Mouse (Mus musculus): ENCODE data around the gene Ppargc1a. TPM values are rescaled to one million over a fixed set of nuclear protein-coding genes. Genes with fewer than 3 reads are reported as not detected.

Ppargc1a gene
- polyA plus RNA-seq, 1 experiment from 2014 or later = 9.1 TPM

DNA sequence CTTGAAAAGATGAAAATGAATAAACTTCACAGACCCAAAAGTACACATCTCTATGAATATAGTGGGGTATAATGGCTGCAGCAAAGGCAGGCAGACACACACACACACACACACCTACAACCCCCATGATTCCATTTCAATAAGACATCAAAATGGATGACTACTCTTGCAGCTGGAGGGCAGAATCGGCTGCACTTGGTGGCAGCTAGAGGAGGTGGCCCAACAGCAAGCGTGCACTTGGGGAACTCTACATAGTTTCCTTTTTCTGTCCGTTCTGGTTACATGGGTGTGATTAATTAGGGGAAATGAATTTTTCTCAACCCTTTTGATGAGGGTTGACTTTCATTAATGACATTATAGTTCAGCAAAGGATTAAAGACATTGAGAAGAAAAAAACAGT is 4.0 kb downstream of the Ppargc1a start:
- WGBS = 79% methylated on average over 3 of the region's 3 CpGs
- H3K27ac ChIP-seq (ENCODE audit: low read length) = no peak overlapping the region
- H3K27me3 ChIP-seq (replicated peaks; ENCODE audit: control insufficient read depth, insufficient read depth, low read length) = no peaks in the 10 kb centered on the region
- H3K4me2 ChIP-seq (ENCODE audit: low read length) = no peak overlapping the region
- no peak overlapping the region for H3K4me3 ChIP-seq (replicated peaks; ENCODE audit: low read length)
- no peak overlapping the region for H3K9ac ChIP-seq (replicated peaks; ENCODE audit: low read depth, low read length)
- H3K9me3 ChIP-seq (ENCODE audit: control insufficient read depth, low read length) = no peaks in the 10 kb centered on the region
- H3K4me1 ChIP-seq (replicated peaks; ENCODE audit: control insufficient read depth, insufficient read depth, low read length) = peaks cover 2% of the 10 kb centered on the region; the same call in 1 of the 2 replicates
- ATAC-seq = no peak
- no peaks in the 10 kb centered on the region for H3K36me3 ChIP-seq (ENCODE audit: control insufficient read depth, insufficient read depth)

DNA sequence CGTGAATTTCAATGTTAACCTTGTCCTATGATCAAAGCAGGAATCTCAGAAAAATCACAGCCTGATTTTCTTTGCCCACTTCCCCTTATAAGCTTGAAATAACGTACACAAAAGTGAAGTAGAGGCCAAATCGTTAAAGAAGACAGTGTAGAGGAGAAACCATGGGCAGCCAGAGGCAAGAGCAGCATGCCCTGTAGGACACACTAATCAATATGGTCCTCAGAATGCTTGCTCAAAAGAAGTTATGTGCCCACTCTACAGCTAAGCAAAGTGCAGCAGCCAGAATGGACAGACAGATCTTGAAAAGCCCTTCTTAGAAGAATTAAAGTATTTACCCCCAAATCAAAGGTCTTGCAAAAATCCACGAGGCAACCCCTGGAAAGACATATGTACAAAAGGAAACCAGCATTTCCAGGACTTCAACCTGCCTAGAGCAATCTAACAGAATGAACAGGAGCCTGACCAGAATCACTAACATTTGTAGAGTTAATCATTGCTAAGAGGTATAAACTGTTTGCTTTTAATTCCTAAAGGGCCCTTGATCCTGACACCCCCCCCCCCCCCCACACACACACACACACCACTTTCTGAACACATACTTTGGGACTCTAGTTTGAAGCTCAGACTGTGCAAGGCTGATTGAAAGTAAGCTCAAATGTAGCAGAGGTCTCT is 9.8 kb downstream of the Ppargc1a start:
- H3K36me3 ChIP-seq (ENCODE audit: control insufficient read depth, insufficient read depth) = no peaks in the 10 kb centered on the region
- WGBS = 62% methylated on average over 4 of the region's 4 CpGs
- no peaks in the 10 kb centered on the region for H3K9me3 ChIP-seq (ENCODE audit: control insufficient read depth, low read length)

GRCm38 (mm10) chr5:51553671-51554070 is 13.9 kb downstream of the Ppargc1a start:
- Histone ChIP-seq H3K36me3 (ENCODE audit: control insufficient read depth, insufficient read depth) (no peaks in the 10 kb centered on the region), H3K9ac (replicated peaks; ENCODE audit: low read depth, low read length) (peak overlapping the region; percentile 10; the same call in 1 of the 2 replicates), H3K4me2 (ENCODE audit: low read length) (peak overlapping the region; percentile 68), H3K4me3 (replicated peaks; ENCODE audit: low read length) (peak overlapping the region; percentile 50), H3K9me3 (ENCODE audit: control insufficient read depth, low read length) (no peaks in the 10 kb centered on the region), H3K4me1 (replicated peaks; ENCODE audit: control insufficient read depth, insufficient read depth, low read length) (peaks cover 15% of the 10 kb centered on the region), H3K27ac (ENCODE audit: low read length) (no peak overlapping the region; the same call in 1 of the 2 replicates), H3K27me3 (replicated peaks; ENCODE audit: control insufficient read depth, insufficient read depth, low read length) (no peaks in the 10 kb centered on the region)
- WGBS = 0% methylated on average over 5 of the region's 5 CpGs
- peak; percentile 91 for ATAC-seq

More for the DNA sequence above, 9.8 kb downstream of the Ppargc1a start:
- H3K27ac ChIP-seq (ENCODE audit: low read length) = no peak overlapping the region
- H3K27me3 ChIP-seq (replicated peaks; ENCODE audit: control insufficient read depth, insufficient read depth, low read length) = no peaks in the 10 kb centered on the region
- H3K4me3 ChIP-seq (replicated peaks; ENCODE audit: low read length) = no peak overlapping the region
- H3K9ac ChIP-seq (replicated peaks; ENCODE audit: low read depth, low read length) = no peak overlapping the region
- H3K4me1 ChIP-seq (replicated peaks; ENCODE audit: control insufficient read depth, insufficient read depth, low read length) = peaks cover 15% of the 10 kb centered on the region
- H3K4me2 ChIP-seq (ENCODE audit: low read length) = no peak overlapping the region
- no peak for ATAC-seq

DNA sequence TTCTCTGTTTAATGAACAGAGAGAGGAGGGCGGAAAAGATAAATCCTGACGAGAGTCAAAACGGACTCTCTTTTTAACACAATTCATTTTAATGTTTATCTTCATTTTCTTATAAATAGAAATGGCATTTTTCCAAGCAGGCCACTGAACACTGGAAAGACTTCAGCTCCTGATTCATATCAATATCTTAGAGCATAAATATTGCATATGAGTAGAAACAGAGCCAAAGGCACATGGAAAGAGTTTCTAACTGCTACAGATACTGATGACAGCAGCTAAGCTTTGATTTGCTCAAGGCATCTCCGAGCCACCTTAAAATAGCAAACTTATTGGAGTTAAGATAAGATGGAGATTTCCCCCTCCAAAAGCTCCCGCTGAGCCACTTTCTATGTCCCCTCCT is 14.3 kb downstream of the Ppargc1a start:
- no peak overlapping the region; the same call in none of the 2 replicates for H3K27ac ChIP-seq (ENCODE audit: low read length)

GRCm38 (mm10) chr5:51552483-51553091 is 14.9 kb downstream of the Ppargc1a start:
- peak; percentile 51 for ATAC-seq
- peaks cover 19% of the 10 kb centered on the region for H3K4me1 ChIP-seq (replicated peaks; ENCODE audit: control insufficient read depth, insufficient read depth, low read length)
- H3K4me2 ChIP-seq (ENCODE audit: low read length) = peak overlapping the region; percentile 68
- no peaks in the 10 kb centered on the region for H3K27me3 ChIP-seq (replicated peaks; ENCODE audit: control insufficient read depth, insufficient read depth, low read length)
- H3K27ac ChIP-seq (ENCODE audit: low read length) = peak overlapping the region; percentile 64
- H3K4me3 ChIP-seq (replicated peaks; ENCODE audit: low read length) = peak overlapping the region; percentile 50
- H3K9ac ChIP-seq (replicated peaks; ENCODE audit: low read depth, low read length) = peak overlapping the region; percentile 0
- no peaks in the 10 kb centered on the region for H3K9me3 ChIP-seq (ENCODE audit: control insufficient read depth, low read length)
- no peaks in the 10 kb centered on the region for H3K36me3 ChIP-seq (ENCODE audit: control insufficient read depth, insufficient read depth)
- WGBS = under 1% methylated on average over 24 of the region's 24 CpGs

More for the DNA sequence above, 14.3 kb downstream of the Ppargc1a start:
- ATAC-seq = no peak; the same call in 1 of the 2 replicates
- Histone ChIP-seq H3K4me1 (replicated peaks; ENCODE audit: control insufficient read depth, insufficient read depth, low read length) (peaks cover 16% of the 10 kb centered on the region), H3K9me3 (ENCODE audit: control insufficient read depth, low read length) (no peaks in the 10 kb centered on the region), H3K9ac (replicated peaks; ENCODE audit: low read depth, low read length) (peak overlapping the region; percentile 10), H3K27me3 (replicated peaks; ENCODE audit: control insufficient read depth, insufficient read depth, low read length) (no peaks in the 10 kb centered on the region), H3K4me3 (replicated peaks; ENCODE audit: low read length) (peak overlapping the region; percentile 50), H3K4me2 (ENCODE audit: low read length) (peak overlapping the region; percentile 68), H3K36me3 (ENCODE audit: control insufficient read depth, insufficient read depth) (no peaks in the 10 kb centered on the region)
- under 1% methylated on average over 5 of the region's 5 CpGs for WGBS

DNA sequence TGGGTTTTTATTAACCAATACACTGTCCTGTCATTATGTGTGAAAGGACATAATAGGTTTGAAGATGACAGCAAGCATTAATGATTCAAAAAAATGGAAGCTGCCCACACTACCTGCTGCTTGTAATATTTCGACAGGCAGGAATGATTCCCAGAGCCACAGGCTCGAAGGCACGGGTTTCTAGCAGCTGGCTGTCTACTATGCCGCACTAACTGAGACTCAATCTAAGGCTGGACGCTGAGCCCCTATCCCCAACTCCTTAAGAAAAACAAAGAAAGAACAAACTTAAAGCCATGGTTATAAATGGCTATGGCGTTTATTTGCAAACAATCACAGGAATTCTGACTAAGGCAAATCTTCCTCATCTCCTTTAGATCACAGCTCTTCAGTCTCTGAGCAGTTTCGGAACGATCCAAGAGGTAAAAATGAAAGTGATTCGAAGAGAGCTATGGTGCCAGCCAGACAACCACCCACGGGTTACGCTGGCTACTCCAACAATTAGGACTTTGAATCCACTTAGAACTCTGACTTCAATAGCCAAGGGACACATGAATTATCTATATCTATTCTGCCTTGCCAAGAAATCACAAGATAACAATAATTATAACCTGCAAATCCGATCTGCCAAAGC is 15.6 kb downstream of the Ppargc1a start:
- H3K9me3 ChIP-seq (ENCODE audit: control insufficient read depth, low read length) = no peaks in the 10 kb centered on the region
- 8% methylated on average over 12 of the region's 12 CpGs for WGBS
- no peak; the same call in 1 of the 2 replicates for ATAC-seq

DNA sequence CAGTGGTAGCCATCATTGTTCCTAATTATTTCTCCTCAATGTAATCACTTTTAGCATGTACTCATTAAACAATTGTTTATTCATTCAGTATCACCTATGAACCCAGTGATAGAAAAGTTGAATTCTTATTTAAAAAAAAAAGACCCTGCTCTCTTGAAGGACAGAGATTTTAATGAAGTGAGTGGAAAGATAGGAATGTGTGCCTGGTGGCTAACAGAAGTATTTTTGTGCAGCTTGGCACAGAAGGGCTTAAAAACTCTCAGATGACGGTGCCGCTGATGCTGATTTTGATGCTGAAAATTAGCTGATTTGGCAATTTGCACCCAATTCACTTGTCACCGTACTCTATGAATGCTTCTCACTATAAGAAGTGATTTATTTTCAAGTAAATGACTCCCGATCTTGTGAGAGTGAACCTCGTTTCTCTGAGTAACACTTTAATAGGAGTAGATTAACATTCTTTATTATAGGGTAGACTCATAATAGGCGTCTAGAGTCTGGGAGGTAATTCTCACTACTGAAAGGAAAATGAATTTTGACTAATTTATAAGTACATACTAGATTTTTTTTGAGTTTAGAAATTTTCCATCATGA is 20.0 kb downstream of the Ppargc1a start:
- Histone ChIP-seq H3K27me3 (replicated peaks; ENCODE audit: control insufficient read depth, insufficient read depth, low read length) (no peaks in the 10 kb centered on the region), H3K36me3 (ENCODE audit: control insufficient read depth, insufficient read depth) (no peaks in the 10 kb centered on the region), H3K4me1 (replicated peaks; ENCODE audit: control insufficient read depth, insufficient read depth, low read length) (peaks cover 6% of the 10 kb centered on the region), H3K27ac (ENCODE audit: low read length) (no peak overlapping the region), H3K4me2 (ENCODE audit: low read length) (no peak overlapping the region), H3K9me3 (ENCODE audit: control insufficient read depth, low read length) (no peaks in the 10 kb centered on the region), H3K9ac (replicated peaks; ENCODE audit: low read depth, low read length) (no peak overlapping the region), H3K4me3 (replicated peaks; ENCODE audit: low read length) (no peak overlapping the region)
- WGBS = 20% methylated on average over 6 of the region's 6 CpGs
- peak; percentile 62 for ATAC-seq

More for the DNA sequence above, 15.6 kb downstream of the Ppargc1a start:
- H3K9ac ChIP-seq (replicated peaks; ENCODE audit: low read depth, low read length) = peak overlapping the region; percentile 0; the same call in 1 of the 2 replicates
- peak overlapping the region; percentile 50 for H3K4me3 ChIP-seq (replicated peaks; ENCODE audit: low read length)
- no peaks in the 10 kb centered on the region for H3K36me3 ChIP-seq (ENCODE audit: control insufficient read depth, insufficient read depth)
- peaks cover 21% of the 10 kb centered on the region for H3K4me1 ChIP-seq (replicated peaks; ENCODE audit: control insufficient read depth, insufficient read depth, low read length)
- H3K27me3 ChIP-seq (replicated peaks; ENCODE audit: control insufficient read depth, insufficient read depth, low read length) = no peaks in the 10 kb centered on the region
- 0 out of 2 replicates have a peak overlapping the region, but pooled peaks have one; percentile 16 for H3K27ac ChIP-seq (ENCODE audit: low read length)
- peak overlapping the region; percentile 68 for H3K4me2 ChIP-seq (ENCODE audit: low read length)

DNA sequence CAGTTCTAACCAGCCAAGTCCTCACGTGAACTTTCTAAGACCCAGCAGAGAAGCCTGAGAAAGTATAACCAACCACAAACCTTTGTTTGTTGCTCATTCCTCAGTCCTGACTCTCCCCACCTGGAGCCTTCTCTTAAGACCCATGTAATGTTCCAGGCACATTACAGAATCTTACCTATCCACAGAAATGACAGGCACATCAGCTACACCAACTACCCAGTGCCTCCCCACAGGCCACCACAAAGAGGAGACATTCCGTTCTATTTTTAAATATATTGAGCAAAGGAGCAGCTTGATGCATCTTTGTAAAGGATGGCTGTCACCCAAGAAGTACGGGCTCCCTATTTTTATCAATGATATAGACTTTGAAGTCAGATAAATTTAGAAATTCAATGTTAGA is 20.7 kb downstream of the Ppargc1a start:
- 81% methylated on average over 3 of the region's 3 CpGs for WGBS
- no peak overlapping the region for H3K4me2 ChIP-seq (ENCODE audit: low read length)

More for the DNA sequence above, 20.7 kb downstream of the Ppargc1a start:
- H3K9ac ChIP-seq (replicated peaks; ENCODE audit: low read depth, low read length) = no peak overlapping the region
- no peak overlapping the region for H3K27ac ChIP-seq (ENCODE audit: low read length)
- no peak for ATAC-seq
- no peaks in the 10 kb centered on the region for H3K27me3 ChIP-seq (replicated peaks; ENCODE audit: control insufficient read depth, insufficient read depth, low read length)
- no peaks in the 10 kb centered on the region for H3K36me3 ChIP-seq (ENCODE audit: control insufficient read depth, insufficient read depth)
- no peaks in the 10 kb centered on the region for H3K9me3 ChIP-seq (ENCODE audit: control insufficient read depth, low read length)
- peaks cover 6% of the 10 kb centered on the region for H3K4me1 ChIP-seq (replicated peaks; ENCODE audit: control insufficient read depth, insufficient read depth, low read length)
- no peak overlapping the region for H3K4me3 ChIP-seq (replicated peaks; ENCODE audit: low read length)
